Mouse (Mus musculus) lung, postnatal 0 days (tissue): ENCODE data around the gene Wipf2. TPM values are rescaled to one million over a fixed set of nuclear protein-coding genes. Genes with fewer than 3 reads are reported as not detected.

Source experiments
- ATAC-seq: fragments of 200-750 bp; cut with Nextera tagmentation; 2 replicates; pipeline ENCODE4 v1.8.0; 2017; ENCODE audit warnings: moderate library complexity
- DNase-seq: peaks from one replicate; pipeline ENCODE4 v3.0.0-alpha.2; 2016; ENCODE audit warnings: low spot score
- H3K27ac ChIP-seq: fragments of 300-500 bp; sonication (generic); 2 replicates; pipeline ENCODE4 v1.5.1; 2014; ENCODE audit warnings: antibody characterized with exemption, mild to moderate bottlenecking, low read length, mixed read lengths
- H3K27me3 ChIP-seq: fragments of 300-500 bp; sonication (generic); replicated peaks from 2 replicates; pipeline ENCODE4 v1.6.1; 2014; ENCODE audit warnings: low read length, mixed read lengths; ENCODE audit not compliant: insufficient read depth
- H3K36me3 ChIP-seq: fragments of 300-500 bp; sonication (generic); 2 replicates; pipeline ENCODE4 v1.6.1; 2014; ENCODE audit warnings: low read length, mixed read lengths; ENCODE audit not compliant: insufficient read depth
- H3K4me1 ChIP-seq: fragments of 300-500 bp; sonication (generic); 2 replicates; pipeline ENCODE4 v1.6.1; 2014; ENCODE audit warnings: antibody characterized with exemption, low read depth, low read length, mixed read lengths; ENCODE audit not compliant: insufficient read depth
- H3K4me2 ChIP-seq: fragments of 300-500 bp; sonication (generic); replicated peaks from 2 replicates; pipeline ENCODE4 v1.6.1; 2014; ENCODE audit warnings: low read depth, mild to moderate bottlenecking, low read length, moderate library complexity, mixed read lengths
- H3K4me3 ChIP-seq: fragments of 300-500 bp; sonication (generic); 2 replicates; pipeline ENCODE4 v1.5.1; 2014; ENCODE audit warnings: low read depth, low read length
- H3K9ac ChIP-seq: fragments of 300-500 bp; sonication (generic); replicated peaks from 2 replicates; pipeline ENCODE4 v1.6.1; 2014; ENCODE audit warnings: low read depth, mild to moderate bottlenecking
- H3K9me3 ChIP-seq: fragments of 300-500 bp; sonication (generic); 2 replicates; pipeline ENCODE4 v1.6.1; 2016; ENCODE audit warnings: low read length, mixed read lengths
- CTCF ChIP-seq: IDR thresholded peaks from 2 replicates; pipeline ENCODE4 v1.5.1; 2016; ENCODE audit warnings: antibody characterized with exemption, mild to moderate bottlenecking
- EP300 ChIP-seq: IDR thresholded peaks from 2 replicates; pipeline ENCODE4 v1.6.1; 2016; ENCODE audit warnings: antibody characterized with exemption, mild to moderate bottlenecking, control low read depth
- WGBS: fragments of 180-500 bp; shearing (Covaris S2); extraction: QIAGEN DNeasy Blood & Tissue Kit; methylation state at CpG from one replicate; pipeline ENCODE4 v1.1.7; 2014; 5-methylcytosine and 5-hydroxymethylcytosine counted together
- polyA plus RNA-seq: library from polyadenylated mRNA; unstranded; fragments of >200 nt; fragmentation: Nextera tagmentation; extraction: Ambion mirVana; gene quantifications from 2 replicates; pipeline ENCODE4 v1.2.1, GENCODE M21; 2015

Wipf2 gene
- polyA plus RNA-seq, 1 experiment from 2014 or later: 4.0 TPM

DNA sequence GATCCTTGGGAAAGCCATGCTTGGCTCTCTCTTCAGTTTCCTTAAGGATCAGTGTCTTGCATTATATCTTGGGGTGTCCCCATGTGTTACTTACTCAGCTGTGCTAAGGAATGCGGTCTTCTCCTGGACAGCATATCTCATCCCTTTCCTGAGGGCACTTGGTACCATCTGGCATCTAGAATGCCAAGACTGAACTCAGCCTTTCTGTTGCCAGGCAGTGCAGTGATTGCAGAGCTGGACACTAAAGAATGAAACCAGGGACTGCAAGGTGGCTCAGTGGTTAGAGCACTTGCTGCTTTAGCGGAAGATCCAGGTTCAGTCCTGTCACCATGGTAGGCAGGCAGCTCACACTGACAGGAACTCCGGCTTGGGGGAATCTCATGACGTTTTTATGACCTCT is 33.6 kb upstream of the Wipf2 start:
- ATAC-seq (no peak), DNase-seq (no peak)
- Histone ChIP-seq H3K27ac (no peak overlapping the region), H3K4me2 (no peak overlapping the region), H3K4me1 (no peaks in the 10 kb centered on the region), H3K36me3 (peaks cover 39% of the 10 kb centered on the region), H3K9me3 (no peaks in the 10 kb centered on the region), H3K9ac (no peak overlapping the region), H3K27me3 (no peaks in the 10 kb centered on the region), H3K4me3 (no peak overlapping the region)
- WGBS: 54% methylated on average over 4 of the region's 4 CpGs
- TF ChIP-seq EP300 (no peak), CTCF (no peak)

DNA sequence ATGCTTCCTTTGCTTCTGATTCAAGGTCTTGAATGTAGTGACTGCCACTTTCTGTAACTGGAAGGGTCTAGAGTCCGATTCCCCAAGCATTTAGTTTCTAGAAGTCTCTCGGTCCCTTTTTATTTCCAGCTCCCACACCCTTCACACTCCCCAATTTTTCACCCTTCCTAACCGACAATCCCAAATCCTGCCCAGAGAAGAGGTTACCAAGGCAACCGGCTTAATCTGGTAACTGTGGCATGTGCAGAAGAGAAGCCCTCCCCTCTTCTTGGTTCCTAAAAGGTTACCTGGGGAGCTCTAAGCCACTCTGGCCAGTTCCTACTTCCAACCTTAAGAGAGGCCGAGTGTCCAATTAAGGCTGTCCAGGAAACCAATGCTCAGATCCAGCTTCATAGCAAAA is 28.1 kb upstream of the Wipf2 start:
- 0 out of 2 replicates have a peak, but pooled peaks cover 4% of the 10 kb centered on the region for H3K4me1 ChIP-seq
- H3K4me2 ChIP-seq: no peak overlapping the region
- WGBS: 54% methylated on average over 5 of the region's 5 CpGs
- peaks cover 16% of the 10 kb centered on the region; the same call in 1 of the 2 replicates for H3K36me3 ChIP-seq
- TF ChIP-seq EP300 (no peak), CTCF (no peak)
- H3K27me3 ChIP-seq: peaks cover 5% of the 10 kb centered on the region
- 0 out of 2 replicates have a peak overlapping the region, but pooled peaks have one; percentile 32 for H3K27ac ChIP-seq
- DNase-seq (no peak), ATAC-seq (no peak)
- no peaks in the 10 kb centered on the region for H3K9me3 ChIP-seq
- H3K9ac ChIP-seq: no peak overlapping the region
- H3K4me3 ChIP-seq: no peak overlapping the region

DNA sequence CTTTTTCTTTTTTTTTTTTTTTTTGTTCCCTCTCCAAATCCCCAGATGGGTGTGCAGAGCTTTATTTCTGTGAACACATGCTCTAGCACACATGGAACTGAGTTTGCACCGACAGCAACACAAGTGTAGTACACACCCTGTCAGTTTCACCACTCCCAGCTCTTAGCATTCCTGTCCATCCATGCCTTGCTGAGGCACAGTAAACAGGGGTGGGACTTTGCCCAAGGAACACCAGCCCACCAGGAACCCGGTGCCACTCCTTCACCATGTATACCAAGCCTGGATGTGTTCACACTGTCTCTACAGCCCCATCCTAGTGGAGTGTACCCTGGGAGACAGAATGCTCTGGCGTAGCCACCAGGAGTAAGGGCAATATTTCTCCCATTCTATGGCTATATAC is 27.7 kb upstream of the Wipf2 start:
- Histone ChIP-seq H3K27me3 (peaks cover 5% of the 10 kb centered on the region), H3K9ac (no peak overlapping the region), H3K4me2 (no peak overlapping the region), H3K27ac (peak overlapping the region; percentile 32; the same call in 1 of the 2 replicates), H3K4me1 (0 out of 2 replicates have a peak, but pooled peaks cover 4% of the 10 kb centered on the region), H3K4me3 (no peak overlapping the region), H3K36me3 (peaks cover 16% of the 10 kb centered on the region; the same call in 1 of the 2 replicates), H3K9me3 (no peaks in the 10 kb centered on the region)
- peak; percentile 70 for DNase-seq
- WGBS: 42% methylated on average over 3 of the region's 3 CpGs
- ATAC-seq: peak; percentile 57
- TF ChIP-seq CTCF (no peak), EP300 (no peak)

DNA sequence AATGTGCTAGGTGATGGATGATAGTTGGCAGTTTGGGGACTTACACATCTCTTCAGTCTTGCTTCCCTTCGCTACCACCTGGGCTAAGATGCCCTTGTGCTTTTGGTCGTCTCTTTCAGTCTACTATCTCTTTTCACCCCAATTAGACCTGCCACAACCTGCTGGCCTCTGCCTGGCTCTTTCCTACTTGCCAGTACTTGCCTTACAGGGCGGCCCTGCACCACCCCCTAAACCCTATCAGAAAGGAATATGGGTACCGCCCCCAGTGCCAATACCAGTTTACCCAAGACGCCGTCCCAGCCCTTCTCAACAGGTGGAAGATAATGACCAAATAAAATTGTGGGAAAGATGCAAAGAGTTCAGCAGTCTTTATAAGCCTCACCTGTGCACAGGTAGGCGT is 27.3 kb upstream of the Wipf2 start:
- Histone ChIP-seq H3K36me3 (peaks cover 15% of the 10 kb centered on the region; the same call in 1 of the 2 replicates), H3K4me3 (no peak overlapping the region), H3K9me3 (no peaks in the 10 kb centered on the region), H3K27me3 (peaks cover 5% of the 10 kb centered on the region), H3K4me2 (peak overlapping the region; percentile 99), H3K27ac (peak overlapping the region; percentile 32; the same call in 1 of the 2 replicates), H3K9ac (no peak overlapping the region), H3K4me1 (0 out of 2 replicates have a peak, but pooled peaks cover 4% of the 10 kb centered on the region)
- ATAC-seq (0 out of 2 replicates have a peak, but pooled peaks have one; percentile 5), DNase-seq (no peak)
- 24% methylated on average over 7 of the region's 7 CpGs for WGBS
- no peak for TF ChIP-seq CTCF
- no peak for TF ChIP-seq EP300

GRCm38 (mm10) chr11:98836651-98837141 is 26.7 kb upstream of the Wipf2 start, which contains the start of gene Rapgefl1:
TSS of gene Rapgefl1 (plus strand) at chr11:98836785.
- 0 out of 2 replicates have a peak, but pooled peaks cover 4% of the 10 kb centered on the region for H3K4me1 ChIP-seq
- TF ChIP-seq CTCF (no peak), EP300 (no peak)
- peaks cover 10% of the 10 kb centered on the region; the same call in 1 of the 2 replicates for H3K36me3 ChIP-seq
- peak within 1 kb of the TSS; percentile 52; the same call in 1 of the 2 replicates for H3K9ac ChIP-seq
- H3K9me3 ChIP-seq: no peaks in the 10 kb centered on the region
- peak within 1 kb of the TSS; percentile 99 for H3K4me2 ChIP-seq
- DNase-seq (peak; percentile 90), ATAC-seq (peak; percentile 94)
- peaks cover 5% of the 10 kb centered on the region for H3K27me3 ChIP-seq
- WGBS: 0% methylated on average over 36 of the region's 48 CpGs
- peak within 1 kb of the TSS; percentile 32; the same call in 1 of the 2 replicates for H3K27ac ChIP-seq
- H3K4me3 ChIP-seq: peak within 1 kb of the TSS; percentile 61

- 0 out of 2 replicates have a peak, but pooled peaks cover 4% of the 10 kb centered on the region for H3K4me1 ChIP-seq
- H3K27me3 ChIP-seq: peaks cover 5% of the 10 kb centered on the region
- no peak for TF ChIP-seq EP300
- TF ChIP-seq CTCF: 0 out of 2 replicates have a peak, but pooled peaks have one; percentile 8
- peak overlapping the region; percentile 99 for H3K4me2 ChIP-seq
- WGBS: 3% methylated on average over 15 of the region's 29 CpGs
- ATAC-seq (peak; percentile 3; the same call in 1 of the 2 replicates), DNase-seq (no peak)
- H3K36me3 ChIP-seq: peaks cover 10% of the 10 kb centered on the region; the same call in 1 of the 2 replicates
- H3K9me3 ChIP-seq: no peaks in the 10 kb centered on the region
- H3K27ac ChIP-seq: no peak overlapping the region
- peak overlapping the region; percentile 61 for H3K4me3 ChIP-seq
- H3K9ac ChIP-seq: peak overlapping the region; percentile 52; the same call in 1 of the 2 replicates
These were observed 26.2 kb upstream of the Wipf2 start for GRCm38 (mm10) chr11:98837231-98837704.
